In the genomic region with DNA sequence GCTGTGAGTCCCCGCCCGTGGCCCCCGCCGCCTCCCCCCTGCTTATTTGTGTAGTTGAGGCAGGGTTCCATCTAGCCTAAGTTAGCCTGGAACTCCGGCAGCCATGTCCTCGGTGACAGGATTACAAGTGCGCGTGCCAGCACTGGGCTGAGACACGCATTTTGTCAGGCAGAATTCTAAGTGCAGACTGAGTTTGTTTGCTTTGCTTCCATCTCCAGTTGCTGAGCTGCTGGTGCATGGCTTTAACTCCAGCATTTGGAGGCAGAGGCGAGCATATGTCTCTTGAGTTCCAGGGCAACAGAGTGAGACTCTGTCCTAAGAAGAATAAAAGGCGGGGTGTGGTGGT, we compare ENCODE assay signal across 7 mouse cellular contexts. TPM values are rescaled to one million over a fixed set of nuclear protein-coding genes. Genes with fewer than 3 reads are reported as not detected.
DNase-seq lines count a peak whose midpoint lies in the region; ATAC-seq and TF ChIP-seq lines count a peak whose summit lies in the region.

No protein-coding gene starts in this region.

- H3K4me1 ChIP-seq in spleen, adult 2 months (ENCODE audit: control insufficient read depth, insufficient read depth, insufficient read length) = no peaks in the 10 kb centered on the region; the same call in 1 of the 2 replicates
- peaks cover 22% of the 10 kb centered on the region for H3K4me1 ChIP-seq in embryonic facial prominence, embryonic 15.5 days
- H3K4me1 ChIP-seq in limb, embryonic 11.5 days (ENCODE audit: control insufficient read depth, insufficient read depth, low read length) = peaks cover 9% of the 10 kb centered on the region; the same call in 1 of the 2 replicates
- peaks cover 6% of the 10 kb centered on the region; the same call in 1 of the 2 replicates for H3K4me1 ChIP-seq in small intestine, adult 2 months (ENCODE audit: control insufficient read depth, insufficient read depth, insufficient read length, low read length)

- H3K9ac ChIP-seq in embryonic facial prominence, embryonic 15.5 days = peak overlapping the region; percentile 72
- H3K9ac ChIP-seq in limb, embryonic 11.5 days (ENCODE audit: low read length) = peak overlapping the region; percentile 87

- peak overlapping the region; percentile 82 for H3K4me2 ChIP-seq in embryonic facial prominence, embryonic 15.5 days (replicated peaks)
- peak overlapping the region; percentile 79 for H3K4me2 ChIP-seq in limb, embryonic 11.5 days (ENCODE audit: low read depth, severe bottlenecking)

- no peak for TF ChIP-seq POLR2A in spleen, adult 2 months (IDR thresholded peaks at IDR 0.05; ENCODE audit: low read depth, low read length)
- no peak for TF ChIP-seq POLR2A in small intestine, adult 2 months (IDR thresholded peaks at IDR 0.05; ENCODE audit: low read depth, low read length)

- DNase-seq in spleen, adult 2 months (ENCODE audit: low read depth in 1 of 2, low spot score in 2 of 2) = no peak
- DNase-seq in spleen, adult 12 weeks (ENCODE audit: low spot score) = no peak
- peak; percentile 62 for DNase-seq in limb, embryonic 11.5 days (ENCODE audit: low spot score)
- DNase-seq in left cerebral cortex, adult 8-10 months (ENCODE audit: low spot score in 2 of 2) = no peak
- no peak for DNase-seq in retina, postnatal 1 day

- 3% methylated on average over 11 of the region's 11 CpGs for WGBS in spleen, adult 2 months
- 1% methylated on average over 11 of the region's 11 CpGs for WGBS in embryonic facial prominence, embryonic 15.5 days
- 3% methylated on average over 11 of the region's 11 CpGs for WGBS in limb, embryonic 11.5 days
- WGBS in small intestine, adult 2 months = under 1% methylated on average over 11 of the region's 11 CpGs

- H3K9me3 ChIP-seq in embryonic facial prominence, embryonic 15.5 days (replicated peaks) = no peaks in the 10 kb centered on the region
- H3K9me3 ChIP-seq in limb, embryonic 11.5 days (ENCODE audit: control insufficient read depth, low read length) = no peaks in the 10 kb centered on the region

- ATAC-seq in embryonic facial prominence, embryonic 15.5 days (ENCODE audit: insufficient number of reproducible peaks, low FRiP score, low TSS enrichment, low read depth) = peak; percentile 6
- peak; percentile 3; the same call in 1 of the 2 replicates for ATAC-seq in limb, embryonic 11.5 days (ENCODE audit: insufficient number of reproducible peaks, low FRiP score, low TSS enrichment, low read depth)

- no peak overlapping the region for H3K27ac ChIP-seq in spleen, adult 2 months (ENCODE audit: insufficient read depth, low read length)
- H3K27ac ChIP-seq in embryonic facial prominence, embryonic 15.5 days (replicated peaks) = peak overlapping the region; percentile 91
- H3K27ac ChIP-seq in limb, embryonic 11.5 days (replicated peaks; ENCODE audit: low read depth, low read length) = peak overlapping the region; percentile 74
- 0 out of 2 replicates have a peak overlapping the region, but pooled peaks have one; percentile 17 for H3K27ac ChIP-seq in small intestine, adult 2 months (ENCODE audit: insufficient read depth, low read depth, low read length)

- H3K27me3 ChIP-seq in spleen, adult 2 months (ENCODE audit: control insufficient read depth, insufficient read depth, low read length) = no peaks in the 10 kb centered on the region
- H3K27me3 ChIP-seq in embryonic facial prominence, embryonic 15.5 days = no peaks in the 10 kb centered on the region
- H3K27me3 ChIP-seq in limb, embryonic 11.5 days (ENCODE audit: control insufficient read depth, insufficient read depth, low read length) = no peaks in the 10 kb centered on the region
- H3K27me3 ChIP-seq in small intestine, adult 2 months (ENCODE audit: control insufficient read depth, insufficient read depth, low read length) = no peaks in the 10 kb centered on the region

- peaks cover 6% of the 10 kb centered on the region; the same call in 1 of the 2 replicates for H3K36me3 ChIP-seq in spleen, adult 2 months (ENCODE audit: control insufficient read depth, insufficient read depth, low read length)
- peaks cover 34% of the 10 kb centered on the region for H3K36me3 ChIP-seq in embryonic facial prominence, embryonic 15.5 days
- peaks cover 10% of the 10 kb centered on the region; the same call in 1 of the 2 replicates for H3K36me3 ChIP-seq in limb, embryonic 11.5 days (ENCODE audit: control insufficient read depth, insufficient read depth, low read length)
- H3K36me3 ChIP-seq in small intestine, adult 2 months (ENCODE audit: control insufficient read depth, insufficient read depth, low read length) = peaks cover 16% of the 10 kb centered on the region

- no peak for TF ChIP-seq CTCF in spleen, adult 2 months (IDR thresholded peaks at IDR 0.05; ENCODE audit: extremely low read depth, insufficient read depth, insufficient read length, insufficient replicate concordance)
- peak; percentile 7; the same call in 1 of the 2 replicates for TF ChIP-seq CTCF in small intestine, adult 2 months (IDR thresholded peaks at IDR 0.05; ENCODE audit: extremely low read depth, insufficient read length, insufficient replicate concordance, low read depth, low read length)

- H3K4me3 ChIP-seq in spleen, adult 2 months (ENCODE audit: extremely low read depth, insufficient read depth, insufficient read length) = peak overlapping the region; percentile 97
- H3K4me3 ChIP-seq in embryonic facial prominence, embryonic 15.5 days (replicated peaks) = peak overlapping the region; percentile 68
- H3K4me3 ChIP-seq in limb, embryonic 11.5 days (ENCODE audit: low read depth, low read length) = peak overlapping the region; percentile 81
- peak overlapping the region; percentile 82 for H3K4me3 ChIP-seq in small intestine, adult 2 months (ENCODE audit: low read depth, low read length)

RNA-seq across cellular contexts. Expression of gene Fance, which starts 0.5 kb away (rescaled TPM):
- 17.2 and 19.3 TPM in 2 replicates for polyA plus RNA-seq in spleen, adult 2 months (2012; rRNA removed)
- 37.6 and 38.5 TPM in 2 replicates for polyA plus RNA-seq in embryonic facial prominence, embryonic 15.5 days (2015; fragmentation: Nextera tagmentation; extraction: Ambion mirVana)
- polyA plus RNA-seq in limb, embryonic 11.5 days (2014; fragmentation: Nextera tagmentation; extraction: Ambion mirVana) = 27.3 and 29.4 TPM in 2 replicates
- polyA plus RNA-seq in small intestine, adult 2 months (2012; rRNA removed) = 13.3 and 16.6 TPM in 2 replicates
- total RNA-seq in left cerebral cortex, adult 8-10 months (2022) = 10 to 100 TPM; 29.4 to 31.2 (median 30.5) TPM

RNA-seq across cellular contexts. Expression of gene Rpl10a, which starts 14.4 kb away (rescaled TPM):
- 4,168 and 4,314 TPM in 2 replicates for polyA plus RNA-seq in spleen, adult 2 months (2012; rRNA removed)
- 620 and 681 TPM in 2 replicates for polyA plus RNA-seq in embryonic facial prominence, embryonic 15.5 days (2015; fragmentation: Nextera tagmentation; extraction: Ambion mirVana)
- polyA plus RNA-seq in limb, embryonic 11.5 days (2014; fragmentation: Nextera tagmentation; extraction: Ambion mirVana) = 616 TPM in 2 replicates
- 1,432 and 2,365 TPM in 2 replicates for polyA plus RNA-seq in small intestine, adult 2 months (2012; rRNA removed)
- 100 to 1,000 TPM; 323 to 368 (median 355) TPM for total RNA-seq in left cerebral cortex, adult 8-10 months (2022)

RNA-seq across cellular contexts. Expression of gene Tead3, which starts 36.8 kb away (rescaled TPM):
- polyA plus RNA-seq in spleen, adult 2 months (2012; rRNA removed) = 4.3 and 5.0 TPM in 2 replicates
- polyA plus RNA-seq in embryonic facial prominence, embryonic 15.5 days (2015; fragmentation: Nextera tagmentation; extraction: Ambion mirVana) = 17.9 and 18.8 TPM in 2 replicates
- polyA plus RNA-seq in limb, embryonic 11.5 days (2014; fragmentation: Nextera tagmentation; extraction: Ambion mirVana) = 10.0 and 10.6 TPM in 2 replicates
- polyA plus RNA-seq in small intestine, adult 2 months (2012; rRNA removed) = 25.2 and 36.7 TPM in 2 replicates
- 1 to 10 TPM; 2.3 to 4.0 (median 3.0) TPM for total RNA-seq in left cerebral cortex, adult 8-10 months (2022)

RNA-seq across cellular contexts. Expression of gene Tulp1, which starts 51.2 kb away (rescaled TPM):
- 0.15 and 0.25 TPM in 2 replicates for polyA plus RNA-seq in spleen, adult 2 months (2012; rRNA removed)
- polyA plus RNA-seq in embryonic facial prominence, embryonic 15.5 days (2015; fragmentation: Nextera tagmentation; extraction: Ambion mirVana) = 5.1 and 5.8 TPM in 2 replicates
- polyA plus RNA-seq in limb, embryonic 11.5 days (2014; fragmentation: Nextera tagmentation; extraction: Ambion mirVana) = 3.4 and 4.4 TPM in 2 replicates
- 0.34 TPM in 1 of 2 replicates, not detected in the other for polyA plus RNA-seq in small intestine, adult 2 months (2012; rRNA removed)
- under 1 TPM in 1 of 4 experiments, not detected in 3; 0.27 TPM for total RNA-seq in left cerebral cortex, adult 8-10 months (2022)
